Mouse (Mus musculus): ENCODE data around the gene Dcaf7.
"Not testable (repeated sequence)": the region's sequence is repeated elsewhere in the genome, so short reads cannot be mapped to it uniquely, and the experiment has no call there.

The Dcaf7 gene

GRCm38 (mm10) chr11:106036548-106037417 lies at the start of gene Dcaf7:
TSS of gene Dcaf7 (plus strand) at chr11:106036872.
- peak; percentile 96 to 97 for DNase-seq (ENCODE audit: low spot score in 2 of 2)

DNA sequence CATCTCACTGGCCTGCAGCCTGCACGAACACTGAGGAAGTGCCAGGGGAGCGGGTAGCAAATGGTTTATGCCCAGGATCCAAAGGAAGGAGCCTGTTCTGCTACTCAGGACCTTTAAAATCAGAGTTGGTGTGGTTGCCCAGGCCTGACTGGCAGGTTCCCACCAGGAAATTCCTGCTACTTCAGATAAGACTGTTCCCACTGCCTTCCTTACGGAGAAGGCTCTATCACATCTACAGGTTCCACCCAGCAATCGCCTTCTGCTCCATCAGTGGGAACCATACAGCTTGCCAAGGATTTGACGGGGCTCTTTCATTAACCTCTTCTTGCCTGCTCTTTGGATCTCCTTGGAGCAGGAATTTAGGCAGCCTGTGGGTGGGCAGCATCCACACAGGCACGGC lies 49.2 kb upstream of the Dcaf7 start:
- no peak for DNase-seq (ENCODE audit: low spot score in 2 of 2)

GRCm38 (mm10) chr11:105989446-105989845 lies 47.2 kb upstream of the Dcaf7 start:
- DNase-seq (ENCODE audit: low spot score in 2 of 2), result no peak

- no peak for DNase-seq (ENCODE audit: low spot score in 2 of 2)
Measured at GRCm38 (mm10) chr11:105990231-105990630, 46.4 kb upstream of the Dcaf7 start.

- DNase-seq (ENCODE audit: low spot score in 2 of 2), result no peak
Measured at GRCm38 (mm10) chr11:105994375-105994774, 42.3 kb upstream of the Dcaf7 start, which contains the start of gene Ace3. TSS of gene Ace3 (plus strand) at chr11:105994675.

DNA sequence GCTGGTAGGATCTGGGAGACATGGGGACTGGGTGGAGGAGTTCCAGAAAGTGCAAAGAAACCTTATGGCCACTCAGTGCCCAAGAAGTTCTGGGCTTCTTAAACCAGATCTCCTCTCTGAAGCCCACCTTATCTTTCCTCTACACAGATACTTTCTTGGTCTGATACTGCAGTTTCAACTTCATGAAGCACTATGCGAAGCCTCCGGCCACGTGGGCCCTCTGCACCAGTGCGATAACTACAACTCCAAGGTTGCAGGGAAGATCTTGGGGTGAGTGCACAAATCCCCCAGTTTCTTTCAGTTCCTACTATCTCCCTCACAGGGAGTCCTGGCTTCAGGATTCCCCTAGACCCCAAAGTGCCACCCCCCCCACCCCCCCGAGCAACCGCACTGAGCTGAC lies 36.6 kb upstream of the Dcaf7 start:
- no peak for DNase-seq (ENCODE audit: low spot score in 2 of 2)

DNA sequence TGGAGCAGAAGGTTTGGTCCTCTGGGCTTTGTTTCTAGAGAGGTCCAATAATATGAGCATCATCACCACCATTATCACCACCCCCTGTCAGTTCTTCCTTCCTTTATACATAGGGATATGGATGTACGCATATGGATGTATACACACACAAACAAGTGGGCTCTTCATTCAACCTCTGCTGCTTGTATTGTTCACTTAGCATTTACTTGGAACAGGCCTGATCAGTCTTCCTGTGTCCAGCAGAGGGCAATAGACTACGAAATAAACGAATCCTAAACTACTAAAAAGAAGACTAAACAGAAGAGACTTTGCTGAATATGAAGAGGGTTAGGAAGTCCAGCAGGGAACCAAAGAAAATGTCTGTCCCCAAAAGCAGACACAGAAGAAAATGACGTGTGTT lies 35.0 kb upstream of the Dcaf7 start:
- DNase-seq (ENCODE audit: low spot score in 2 of 2), result peak in 1 of 2 experiments; percentile 27

DNA sequence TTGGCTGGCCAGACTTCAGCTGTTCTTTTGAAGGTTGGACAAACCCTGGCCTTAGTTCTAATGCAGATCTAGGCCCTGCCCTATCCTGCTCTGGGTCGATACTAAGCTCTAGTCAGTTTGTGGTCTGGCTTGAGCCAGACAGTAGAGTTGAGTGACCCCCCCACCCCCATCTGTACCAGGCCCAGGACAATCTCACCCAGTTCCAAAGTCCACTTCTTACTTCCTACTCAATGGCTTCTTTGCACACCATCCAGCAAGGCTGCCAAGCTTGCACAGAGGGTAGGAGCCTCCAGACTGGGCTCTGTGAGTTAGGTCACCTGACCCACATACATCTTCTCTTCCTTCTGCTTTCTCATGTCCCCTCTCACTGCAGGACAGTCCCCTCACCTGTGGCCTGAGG lies 32.1 kb upstream of the Dcaf7 start:
- DNase-seq (ENCODE audit: low spot score in 2 of 2), result no peak

DNA sequence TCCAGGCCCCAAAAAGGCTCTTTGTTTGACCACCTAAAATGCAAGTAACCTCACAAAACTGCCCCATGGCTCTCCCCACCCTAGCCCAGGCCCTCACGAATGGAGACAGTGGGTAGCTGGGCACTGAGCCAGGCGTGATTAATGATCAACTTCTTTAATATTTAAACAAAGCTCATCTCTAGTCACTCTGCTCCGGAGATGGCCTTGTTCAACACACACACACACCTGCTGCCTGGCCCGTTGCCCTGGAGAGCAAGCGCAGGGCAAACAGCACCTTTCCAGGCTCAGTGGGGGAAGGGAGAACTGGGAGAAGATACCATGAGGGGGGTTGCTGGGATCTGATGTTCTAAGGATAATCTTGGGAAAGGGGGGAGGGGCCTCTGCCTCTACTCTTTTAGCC lies 30.7 kb upstream of the Dcaf7 start:
- no peak for DNase-seq (ENCODE audit: low spot score in 2 of 2)

DNA sequence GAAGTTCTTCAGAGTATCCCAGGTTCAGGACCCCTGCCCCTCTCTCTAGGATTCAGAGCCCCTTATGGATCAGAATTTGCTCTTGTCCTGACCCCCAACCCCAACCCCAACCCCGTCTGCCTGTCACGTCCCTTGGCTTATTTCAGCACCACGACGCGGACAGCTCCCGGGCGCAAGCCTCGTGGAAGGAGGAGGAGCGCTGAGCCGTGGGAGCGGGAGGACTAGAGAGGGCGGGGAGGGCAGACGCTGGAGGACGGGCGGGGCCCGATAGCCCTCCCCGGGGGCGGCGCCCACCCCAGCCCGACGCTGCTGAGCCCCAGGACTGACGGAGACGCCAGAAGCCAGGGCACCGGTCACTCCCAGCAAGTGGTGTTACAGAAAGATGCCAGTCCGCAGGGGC lies 28.9 kb upstream of the Dcaf7 start, which contains the start of gene Kcnh6:
Gene Kcnh6 (plus strand): TSS at position 304 of the 400 bp plus-strand sequence.
- DNase-seq (ENCODE audit: low spot score in 2 of 2), result peak; percentile 43 to 82

- no peak for DNase-seq (ENCODE audit: low spot score in 2 of 2)
Measured at GRCm38 (mm10) chr11:106012711-106013110, 24.0 kb upstream of the Dcaf7 start.

- no peak for DNase-seq (ENCODE audit: low spot score in 2 of 2)
Measured at GRCm38 (mm10) chr11:106013556-106014225, 23.0 kb upstream of the Dcaf7 start.

- no peak for DNase-seq (ENCODE audit: low spot score in 2 of 2)
Measured at GRCm38 (mm10) chr11:106016440-106016839, 20.2 kb upstream of the Dcaf7 start.

- DNase-seq (ENCODE audit: low spot score in 2 of 2), result peak; percentile 60 to 70
Measured at GRCm38 (mm10) chr11:106020051-106020763, 16.5 kb upstream of the Dcaf7 start.

DNA sequence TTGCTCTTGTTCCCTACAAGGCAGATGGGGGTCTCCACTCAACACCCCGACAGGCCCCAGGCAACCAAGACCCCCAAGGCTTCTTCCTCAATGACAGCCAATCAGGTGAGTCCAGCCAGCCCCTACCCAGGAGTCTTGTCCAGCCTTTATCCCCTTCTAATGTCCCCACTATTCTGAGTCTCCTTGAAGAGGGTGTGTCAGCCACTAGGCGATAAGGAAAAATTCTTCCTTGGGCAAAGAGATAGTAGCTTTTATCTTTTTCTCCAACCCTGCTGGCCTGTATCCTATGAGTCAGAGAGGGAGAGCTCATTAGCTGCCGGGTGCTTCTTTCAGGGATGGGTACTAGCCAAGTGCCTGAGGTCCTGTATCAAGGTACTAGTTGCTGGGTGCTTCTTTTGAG lies 10.9 kb upstream of the Dcaf7 start:
- DNase-seq (ENCODE audit: low spot score in 2 of 2), result no peak

- DNase-seq (ENCODE audit: low spot score in 2 of 2), result peak; percentile 62 to 78
Measured at GRCm38 (mm10) chr11:106026465-106027151, 10.1 kb upstream of the Dcaf7 start.

DNA sequence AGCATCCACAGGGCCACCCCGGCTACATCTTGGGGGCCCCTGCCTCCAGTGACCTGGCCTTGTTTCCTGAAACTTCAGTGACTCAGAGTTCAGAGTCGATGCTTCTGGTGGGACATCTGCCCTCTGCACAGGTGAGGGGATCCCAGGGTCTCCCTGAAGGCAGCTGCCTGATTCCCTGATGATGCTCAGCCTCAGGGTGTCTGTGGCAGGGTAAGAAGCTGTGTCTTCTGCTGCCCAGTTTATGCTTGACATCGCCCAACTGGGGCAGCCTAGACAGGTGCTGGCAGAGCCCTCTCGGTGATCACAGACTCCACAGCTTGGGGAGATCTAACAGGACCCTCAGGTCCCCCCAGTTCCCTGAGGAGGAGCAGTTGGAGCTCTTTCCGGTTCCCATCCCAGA lies 9.1 kb upstream of the Dcaf7 start:
- DNase-seq (ENCODE audit: low spot score in 2 of 2), result no peak

DNA sequence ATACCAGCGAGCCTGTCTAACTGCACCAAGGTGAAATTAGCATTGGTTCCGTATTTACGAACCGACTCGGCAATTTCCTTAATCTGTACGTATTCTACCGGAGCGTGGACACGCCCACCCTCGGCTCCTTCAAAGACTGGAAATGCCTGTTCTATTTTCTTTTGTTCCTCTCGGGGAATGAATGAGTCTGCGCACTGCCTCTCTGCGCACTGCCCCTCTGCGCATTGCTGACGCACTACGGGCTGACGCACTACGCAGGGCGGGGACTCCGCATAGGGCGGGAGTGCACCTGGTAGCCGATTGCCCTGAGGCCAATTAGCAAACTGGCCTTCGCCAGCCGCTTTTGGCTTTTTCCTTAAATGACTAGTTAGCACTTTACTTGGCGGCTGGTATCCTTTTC lies 4.6 kb upstream of the Dcaf7 start:
- DNase-seq (ENCODE audit: low spot score in 2 of 2), result not testable (repeated sequence)

- peak in 1 of 2 experiments; percentile 45 for DNase-seq (ENCODE audit: low spot score in 2 of 2)
Measured at GRCm38 (mm10) chr11:106033491-106033919, 3.2 kb upstream of the Dcaf7 start.

DNA sequence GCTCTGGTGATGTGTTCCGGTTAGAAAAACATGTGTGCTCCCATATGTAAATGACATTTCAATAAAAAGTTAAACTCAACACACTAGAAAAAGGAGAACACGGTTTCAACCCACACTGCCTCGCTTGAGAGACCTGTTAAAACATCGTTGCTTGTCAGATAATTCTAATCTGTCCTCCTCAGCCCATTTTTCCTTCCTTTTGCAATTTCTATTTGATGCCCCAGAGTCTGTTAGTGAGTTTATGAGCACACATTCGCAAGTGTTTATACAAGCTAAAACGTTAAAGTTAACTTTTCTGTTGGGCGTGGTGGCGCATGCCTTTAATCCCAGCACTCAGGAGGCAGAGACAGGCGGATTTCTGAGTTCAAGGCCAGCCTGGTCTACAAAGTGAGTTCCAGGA lies 1.7 kb upstream of the Dcaf7 start:
- no peak for DNase-seq (ENCODE audit: low spot score in 2 of 2)

- DNase-seq (ENCODE audit: low spot score in 2 of 2), result peak in 1 of 2 experiments; percentile 35
Measured at GRCm38 (mm10) chr11:106037418-106037751, 713 bp downstream of the Dcaf7 start.

- DNase-seq (ENCODE audit: low spot score in 2 of 2), result no peak
Measured at GRCm38 (mm10) chr11:106044349-106044748, 7.7 kb downstream of the Dcaf7 start.

Data from thymus, postnatal 10 days (tissue).